Mouse (Mus musculus) cerebellum, adult 9-10 months (tissue): ENCODE measurements around the gene Uchl5.
A peak's percentile ranks its signal among the peaks of the same experiment; 100 is the strongest.

Source experiments
- DNase-seq: peaks from one replicate; pipeline ENCODE4 v3.0.0; 2022

The Uchl5 gene

DNA sequence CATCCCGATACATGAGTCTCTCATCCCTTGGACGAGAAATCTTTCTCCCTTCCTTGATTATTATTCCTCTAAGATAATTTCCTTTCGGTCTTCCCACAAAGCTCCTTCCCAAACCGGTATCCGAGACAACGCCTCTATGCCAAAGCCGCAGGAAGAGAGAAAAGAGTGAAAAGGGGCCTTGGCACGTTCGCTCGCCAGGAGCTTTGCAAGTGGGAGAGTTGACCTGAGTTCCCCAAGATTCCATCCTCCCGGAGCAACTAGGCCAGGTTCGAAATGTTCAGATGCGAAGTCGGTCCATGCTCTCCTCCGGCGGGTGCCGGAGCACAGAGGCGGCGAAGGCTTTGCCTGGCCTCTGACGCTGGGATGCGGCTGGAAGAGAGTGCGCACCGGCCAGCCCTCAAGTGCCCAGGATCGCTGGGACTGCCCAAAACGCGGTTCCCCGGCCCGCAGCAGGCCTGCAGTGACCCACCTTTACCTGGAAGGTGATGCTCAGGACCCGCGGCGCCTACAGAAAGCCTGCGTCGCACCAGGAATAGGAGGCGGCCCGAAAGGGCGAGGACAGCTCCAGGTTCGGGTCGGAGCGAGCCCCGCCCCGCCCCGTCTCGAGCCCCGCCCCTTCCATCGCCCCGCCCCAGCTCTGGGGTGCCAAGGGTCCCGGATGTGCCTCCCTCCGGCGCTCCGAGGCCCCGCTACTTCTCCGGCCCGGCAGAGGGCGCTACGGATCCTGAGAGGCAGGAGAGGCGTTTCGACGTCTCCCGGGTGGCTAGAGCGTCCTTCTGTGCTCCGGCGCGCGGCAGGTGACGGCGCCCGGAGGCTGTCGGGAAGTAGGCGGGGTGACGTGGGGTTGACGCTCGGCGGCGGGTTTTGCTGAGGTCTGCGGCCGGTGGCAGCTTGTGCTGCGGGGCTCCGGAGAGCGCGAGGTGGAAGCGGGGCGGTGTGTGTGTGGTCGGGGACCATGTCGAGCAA lies at the start of gene Uchl5, which contains the start of gene Trove2:
Gene Uchl5 (plus strand): TSS at position 827 of the 966 bp plus-strand sequence.
Gene Trove2 (minus strand): TSS at position 623 of the 966 bp plus-strand sequence.
- peak; percentile 98 for DNase-seq

DNA sequence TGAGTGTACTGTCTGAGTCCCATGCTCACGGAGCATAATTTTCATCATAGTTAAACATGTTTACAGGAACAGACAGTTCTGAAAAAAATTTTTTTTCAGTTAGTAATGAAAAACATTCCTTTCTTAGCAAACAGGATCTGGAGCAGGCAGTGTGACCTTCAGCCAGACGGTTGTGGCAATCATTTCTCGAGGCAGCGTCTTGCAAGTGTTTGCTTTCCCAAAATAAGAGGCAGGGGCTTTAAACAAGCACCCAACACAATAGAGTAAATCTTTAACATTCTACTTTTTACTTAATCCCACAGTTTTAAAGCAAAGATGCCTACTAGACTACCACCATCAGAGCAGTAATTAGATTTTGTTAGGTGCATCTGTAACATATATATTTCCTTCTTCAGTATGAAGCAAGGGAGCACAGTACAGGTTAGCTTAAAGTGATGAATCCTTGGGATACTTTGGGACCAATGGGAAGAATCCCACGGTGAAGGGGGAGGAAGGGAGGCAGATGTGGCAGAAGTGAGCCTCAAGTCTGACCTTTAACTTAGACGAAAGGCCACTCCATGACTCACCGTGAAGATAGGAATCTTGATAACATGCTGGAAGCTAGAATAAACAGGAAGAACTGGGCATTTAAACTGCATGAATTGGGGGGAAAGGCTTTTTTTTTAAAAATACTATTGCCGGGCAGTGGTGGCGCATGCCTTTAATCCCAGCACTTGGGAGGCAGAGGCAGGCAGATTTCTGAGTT lies 49.2 kb upstream of the Uchl5 start:
- DNase-seq: no peak

DNA sequence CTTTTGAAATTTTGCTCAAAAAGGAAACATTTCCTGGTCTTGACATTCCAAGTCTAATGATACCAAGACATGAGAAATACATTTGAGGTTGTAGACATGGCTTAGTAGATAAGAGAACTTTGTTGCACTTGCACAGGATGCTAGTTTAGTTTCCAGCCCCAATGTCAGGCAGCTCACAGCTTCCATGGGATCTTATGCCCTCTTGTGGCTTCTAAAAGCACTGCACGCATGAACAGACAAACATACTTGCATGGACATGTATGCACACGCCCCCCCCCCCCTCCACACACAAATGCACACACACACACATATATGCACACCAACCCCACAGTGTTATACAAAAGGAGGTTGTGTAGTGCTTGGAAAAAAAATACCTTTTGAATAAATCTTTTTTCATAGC lies 46.2 kb upstream of the Uchl5 start:
- no peak for DNase-seq

DNA sequence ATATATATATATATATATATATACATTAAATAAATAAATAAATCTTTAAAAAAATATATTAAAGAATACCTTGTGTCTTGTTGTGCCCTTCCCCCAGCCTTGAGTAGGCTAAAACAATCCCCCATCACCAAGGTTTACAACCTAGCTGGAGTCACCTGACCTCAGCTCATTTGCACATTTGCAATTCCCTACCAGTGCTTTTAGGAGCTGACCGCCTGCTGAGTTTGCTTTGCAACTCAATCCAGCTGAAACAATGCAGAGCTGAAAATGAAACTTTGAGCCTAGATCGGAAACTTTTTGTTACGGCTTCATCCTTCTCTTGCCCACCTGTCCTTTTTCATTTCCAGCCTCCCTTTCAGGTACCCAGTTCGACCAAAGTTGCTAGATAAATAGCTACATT lies 45.4 kb upstream of the Uchl5 start:
- DNase-seq: no peak

DNA sequence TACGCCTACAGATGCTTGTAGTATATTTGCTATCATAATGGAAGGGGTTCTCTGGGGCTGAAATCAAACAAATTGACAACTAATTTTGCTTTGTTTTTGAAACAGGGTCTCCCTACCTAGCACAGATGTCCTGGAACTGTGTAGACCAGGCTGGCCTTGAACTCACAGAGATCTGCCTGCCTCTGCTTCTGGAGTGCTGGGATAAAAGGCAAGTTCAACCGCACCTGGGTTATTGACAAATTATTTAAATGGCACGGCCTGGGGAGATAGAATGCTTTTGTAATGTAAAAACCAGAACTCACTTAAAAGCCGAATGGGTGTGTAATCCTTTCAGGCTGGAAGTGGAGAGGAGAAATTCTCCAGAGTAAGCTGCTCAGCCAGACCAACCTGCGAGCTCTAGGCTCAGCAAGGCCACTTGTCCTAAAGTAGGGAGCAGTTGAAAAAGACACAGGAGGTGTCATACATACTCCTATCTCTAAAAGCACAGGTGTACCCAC lies 43.1 kb upstream of the Uchl5 start:
- DNase-seq: no peak

DNA sequence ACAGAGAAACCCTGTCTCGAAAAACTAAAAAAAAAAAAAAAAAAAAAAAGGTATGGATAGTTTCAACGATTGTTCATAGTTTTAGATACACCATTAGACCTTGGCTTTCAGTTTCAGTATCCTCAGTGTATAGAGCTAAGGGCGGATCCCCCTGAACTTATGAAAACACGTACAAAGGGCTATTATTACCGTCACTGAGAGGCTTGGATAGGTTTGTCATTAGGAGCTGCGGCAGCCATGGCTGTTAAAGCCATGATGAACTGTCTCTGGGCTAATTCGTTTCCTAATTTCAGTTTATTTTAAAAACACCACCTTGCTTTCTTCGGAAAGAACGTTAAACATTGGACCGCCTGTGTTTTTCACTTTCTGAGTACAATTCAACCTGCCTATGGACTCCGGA lies 38.3 kb upstream of the Uchl5 start:
- no peak for DNase-seq

DNA sequence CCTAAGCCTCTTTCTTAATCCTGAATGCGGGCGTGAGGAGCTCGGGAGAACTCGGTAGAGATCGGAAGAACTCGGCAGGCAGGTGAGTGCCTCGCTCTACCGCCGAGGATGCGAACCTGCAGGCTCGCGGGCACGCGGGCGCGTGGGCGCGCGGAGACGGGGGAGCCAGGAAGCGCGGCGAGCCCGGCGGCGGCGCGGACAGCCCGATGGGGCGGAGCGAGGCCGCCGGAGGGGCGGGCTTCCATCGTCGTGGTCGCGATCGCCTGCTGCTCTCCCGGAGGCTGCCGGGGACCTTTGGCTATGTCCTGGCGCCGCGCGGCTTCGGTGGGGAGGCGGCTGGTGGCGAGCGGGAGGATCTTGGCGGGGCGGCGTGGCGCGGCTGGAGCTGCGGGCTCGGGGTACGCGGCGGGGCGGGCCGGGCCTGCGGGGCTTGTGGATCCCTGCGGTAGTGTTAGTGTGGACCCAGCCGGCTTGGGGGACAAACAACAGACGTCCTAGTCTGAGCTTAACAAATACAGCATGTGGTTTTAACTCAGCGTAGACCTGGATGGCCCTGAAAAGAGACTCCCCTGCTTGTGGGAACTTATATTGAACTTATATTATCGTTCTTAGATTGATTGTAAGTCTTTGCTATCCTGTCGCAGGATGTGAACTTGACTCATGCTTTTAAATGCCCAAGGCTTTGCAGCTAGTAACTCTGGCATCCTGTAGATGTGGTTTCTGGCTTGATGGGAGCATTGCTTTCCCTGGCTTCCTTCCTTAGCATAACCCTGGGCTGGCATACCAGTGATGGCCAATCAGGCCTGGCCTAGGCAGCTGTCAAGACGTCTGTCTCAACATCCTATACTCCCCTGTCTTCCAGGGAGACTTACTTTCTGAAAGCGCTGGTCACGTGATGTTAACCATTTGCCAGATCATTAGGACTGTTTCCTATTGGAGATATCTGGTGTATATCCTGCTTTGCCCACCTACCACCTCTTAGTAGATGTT lies 37.4 kb upstream of the Uchl5 start:
- peak; percentile 96 for DNase-seq

DNA sequence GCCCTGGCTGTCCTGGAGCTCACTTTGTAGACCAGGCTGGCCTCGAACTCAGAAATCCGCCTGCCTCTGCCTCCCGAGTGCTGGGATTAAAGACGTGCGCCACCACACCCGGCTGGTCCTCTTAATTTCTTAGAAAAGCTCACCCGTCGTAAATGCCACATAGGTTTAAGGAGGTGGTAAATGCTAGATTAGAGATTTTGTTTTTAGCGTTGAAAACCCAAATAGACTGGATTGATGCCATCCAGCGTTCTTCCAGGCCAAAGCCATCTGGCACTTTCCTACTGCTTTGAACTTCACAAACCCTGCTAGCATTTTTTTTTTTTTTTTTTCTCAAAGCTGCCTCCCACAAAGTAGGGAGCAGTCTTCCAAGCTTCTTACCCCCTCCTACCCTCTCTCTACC lies 36.5 kb upstream of the Uchl5 start:
- peak; percentile 60 for DNase-seq

DNA sequence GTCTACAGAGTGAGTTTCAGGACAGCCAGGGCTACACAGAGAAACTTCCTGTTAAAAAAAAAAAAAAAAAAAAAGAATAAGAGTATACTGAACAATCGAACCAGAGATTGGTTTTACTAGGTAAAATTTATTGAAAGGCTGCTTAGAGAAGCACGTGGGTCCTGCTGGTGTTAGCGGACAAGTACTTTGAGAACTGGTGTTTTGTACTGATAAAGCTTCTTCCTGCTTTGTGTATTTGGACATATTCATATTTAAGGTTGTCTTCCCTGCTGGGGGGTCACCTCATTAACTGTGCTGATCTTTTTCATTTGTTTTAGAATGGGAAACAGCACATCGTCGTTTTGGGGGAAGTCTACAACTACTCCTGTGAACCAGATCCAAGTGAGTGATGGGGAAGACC lies 35.7 kb upstream of the Uchl5 start:
- DNase-seq: no peak

DNA sequence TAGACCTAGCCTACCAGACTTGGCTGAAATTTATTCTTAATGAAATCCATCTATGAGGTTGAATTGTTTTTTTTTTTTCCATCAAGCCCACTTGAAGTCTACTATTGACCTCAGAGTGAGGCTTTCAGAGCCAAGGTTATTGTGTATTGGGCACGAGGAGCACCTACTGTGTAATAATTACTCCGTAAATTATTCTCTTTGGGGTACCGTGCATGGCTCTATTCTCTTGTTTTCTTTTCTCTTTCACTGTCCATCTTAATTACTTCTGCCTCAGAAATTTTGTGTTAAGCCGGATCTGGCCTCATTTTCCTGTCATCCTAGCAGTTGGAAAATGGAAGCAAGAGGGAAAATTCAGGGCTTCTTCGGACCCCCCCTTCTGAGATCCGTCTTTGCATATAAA lies 34.9 kb upstream of the Uchl5 start:
- DNase-seq: no peak

DNA sequence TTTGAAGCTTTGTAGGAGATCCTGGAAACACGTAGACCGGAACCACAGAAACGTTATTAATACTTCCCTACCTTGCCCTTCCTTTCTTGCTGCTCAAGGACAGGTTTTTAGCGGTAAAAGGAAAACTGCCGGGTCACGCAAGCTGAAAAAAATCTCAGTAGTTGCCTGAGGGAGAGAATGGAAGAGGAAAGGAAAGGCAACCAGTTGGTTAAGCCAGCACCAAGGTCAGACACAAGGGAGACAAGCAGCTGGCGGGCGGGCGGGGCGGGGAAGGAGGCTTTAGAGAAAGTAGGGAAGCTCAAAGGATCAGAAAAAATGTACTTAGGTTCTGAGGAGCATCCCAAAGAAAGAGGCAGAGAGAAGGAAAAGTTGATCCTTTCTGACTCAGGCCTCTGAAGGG lies 31.2 kb upstream of the Uchl5 start:
- DNase-seq: no peak

DNA sequence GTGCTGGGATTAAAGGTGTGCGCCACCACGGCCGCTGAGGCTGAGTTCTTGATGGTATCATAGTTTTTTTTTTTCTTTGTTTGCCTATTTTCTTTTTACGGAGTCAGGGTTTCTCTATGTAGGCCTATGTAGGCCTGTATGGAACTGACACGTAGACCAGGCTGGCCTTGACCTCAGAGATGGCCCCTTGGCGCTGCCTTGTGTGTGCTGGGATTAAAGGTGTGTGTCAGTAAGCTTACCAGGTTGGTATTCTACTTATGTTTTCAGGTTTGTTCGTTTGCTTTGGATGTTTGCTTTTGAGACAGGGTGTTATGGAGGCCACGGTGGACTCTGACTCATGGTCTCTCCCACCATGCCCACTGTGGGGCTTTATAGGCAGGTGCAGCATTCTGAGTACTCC lies 14.9 kb upstream of the Uchl5 start:
- DNase-seq: no peak

DNA sequence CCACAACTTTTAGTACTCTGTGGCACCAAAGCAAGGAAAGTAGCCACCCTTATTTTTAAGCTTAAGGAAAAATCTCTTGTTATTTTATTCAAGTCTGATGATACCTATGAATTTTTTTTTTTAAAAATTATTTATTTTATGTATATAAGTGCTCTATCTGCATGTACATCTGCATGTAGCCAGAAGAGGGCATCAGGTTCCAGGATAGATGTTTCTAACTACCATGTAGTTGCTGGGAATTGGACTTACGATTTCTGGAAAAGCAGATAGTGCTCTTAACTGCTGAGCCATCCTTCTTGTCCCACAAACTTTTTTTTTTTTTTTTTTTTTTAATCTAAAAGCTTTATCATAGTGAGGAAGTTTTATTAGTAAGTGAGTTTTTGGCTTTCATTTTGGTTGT lies 12.6 kb upstream of the Uchl5 start:
- no peak for DNase-seq

DNA sequence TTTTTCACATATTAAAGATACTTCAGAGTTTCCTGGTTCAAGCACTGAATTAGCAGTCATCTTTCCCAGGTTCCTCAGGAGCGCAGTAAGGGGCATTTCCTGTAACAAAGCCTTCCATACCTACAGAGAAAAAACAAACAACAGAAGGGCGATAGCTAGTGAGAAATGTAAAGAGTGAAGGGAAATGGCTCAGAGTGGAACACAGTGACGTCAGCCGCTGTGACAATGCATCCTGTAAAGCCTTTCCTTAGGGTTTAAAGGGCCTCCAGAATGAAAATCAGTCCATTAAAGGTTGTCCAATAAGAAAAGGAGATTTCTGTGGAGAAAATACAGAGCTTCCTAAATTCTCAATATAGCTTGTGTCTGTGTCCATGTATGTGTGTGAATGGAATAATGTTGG lies 11.3 kb upstream of the Uchl5 start:
- no peak for DNase-seq

DNA sequence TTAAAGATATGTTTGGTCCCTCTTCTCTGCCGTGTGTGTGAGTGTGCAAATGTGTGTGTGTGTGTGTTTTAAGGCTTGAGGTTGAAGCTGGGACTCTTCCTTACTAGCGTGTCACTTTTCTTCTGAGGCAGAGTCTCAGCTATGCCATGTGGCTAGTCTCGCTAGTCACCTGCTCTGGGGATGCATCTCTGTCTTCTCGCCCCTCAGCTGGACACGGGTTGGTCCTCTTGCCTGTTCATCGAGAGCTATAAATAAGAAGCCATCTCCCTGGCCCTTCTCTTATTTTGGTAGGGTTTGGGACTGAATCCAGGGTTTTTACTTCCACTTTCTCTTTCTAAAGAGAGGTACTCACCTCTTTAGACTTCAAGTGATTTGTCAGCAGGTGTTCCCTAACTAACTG lies 10.8 kb upstream of the Uchl5 start:
- no peak for DNase-seq

DNA sequence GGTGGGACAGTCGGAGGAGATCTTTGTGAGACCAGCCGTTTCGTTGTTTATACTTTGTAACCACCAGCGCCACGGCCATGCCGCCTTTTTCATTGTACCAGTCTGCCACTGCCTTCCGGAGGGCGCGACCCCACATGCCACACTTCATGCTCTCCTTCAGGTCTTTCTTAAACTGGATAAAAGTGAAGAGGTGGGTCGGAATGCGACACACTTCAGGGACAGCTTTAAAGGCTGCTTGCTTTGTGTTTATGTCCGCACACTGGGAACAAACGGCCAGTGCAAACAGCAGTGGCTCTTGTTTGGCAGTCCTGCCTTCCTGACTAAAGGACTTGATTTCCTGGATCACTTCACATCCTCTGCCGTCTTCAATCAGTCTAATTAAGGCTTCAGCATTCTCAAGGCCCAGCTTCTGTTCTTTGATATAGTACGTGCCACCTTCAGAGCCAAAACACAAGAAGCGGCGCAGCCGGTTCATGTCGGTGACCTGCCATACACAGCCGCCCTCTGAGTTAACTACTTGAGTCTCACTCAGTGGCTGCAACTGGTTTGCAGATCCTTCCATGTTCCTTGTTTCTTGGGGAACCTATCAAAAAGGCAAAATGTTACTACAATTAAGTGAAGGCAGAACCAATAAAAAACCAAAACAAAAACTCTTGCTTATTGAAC lies 6.5 kb upstream of the Uchl5 start:
- no peak for DNase-seq

DNA sequence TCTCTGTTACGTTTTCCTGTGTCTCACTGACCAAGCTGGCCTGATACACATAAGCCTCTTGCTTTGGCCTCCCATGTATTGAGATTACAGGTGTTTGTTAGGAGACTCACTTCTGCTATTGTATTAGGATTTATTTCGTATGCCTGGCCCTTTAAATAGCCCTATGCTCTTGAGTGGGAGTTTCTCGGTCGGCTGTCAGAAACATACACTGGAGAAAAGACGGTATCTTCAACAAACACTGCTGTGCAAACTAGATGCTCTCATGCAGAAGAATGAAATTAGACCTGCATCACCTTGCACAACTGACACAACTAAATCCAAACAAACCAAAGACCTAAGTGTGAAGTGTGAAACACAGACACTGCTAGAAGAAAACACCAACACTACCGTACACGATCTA lies 4.0 kb upstream of the Uchl5 start:
- DNase-seq: no peak

DNA sequence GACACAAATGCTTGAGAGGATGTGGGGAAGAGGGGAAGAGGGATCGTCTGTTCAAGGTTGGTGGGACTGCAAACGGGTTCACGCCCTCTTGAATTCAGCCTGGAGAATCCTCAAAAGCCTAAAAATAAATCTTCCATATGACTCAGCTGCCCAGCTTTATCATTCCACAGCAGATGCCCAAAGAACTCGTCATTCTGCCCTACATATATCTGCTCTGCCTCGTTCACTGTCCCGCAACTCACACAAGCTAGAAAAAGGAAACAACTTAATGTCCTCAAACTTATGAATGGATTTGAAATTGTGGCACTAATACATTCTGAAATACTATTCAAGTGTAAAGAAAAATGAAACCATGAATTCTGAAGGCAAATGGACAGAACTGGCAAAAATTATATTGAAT lies 3.2 kb upstream of the Uchl5 start:
- DNase-seq: no peak

DNA sequence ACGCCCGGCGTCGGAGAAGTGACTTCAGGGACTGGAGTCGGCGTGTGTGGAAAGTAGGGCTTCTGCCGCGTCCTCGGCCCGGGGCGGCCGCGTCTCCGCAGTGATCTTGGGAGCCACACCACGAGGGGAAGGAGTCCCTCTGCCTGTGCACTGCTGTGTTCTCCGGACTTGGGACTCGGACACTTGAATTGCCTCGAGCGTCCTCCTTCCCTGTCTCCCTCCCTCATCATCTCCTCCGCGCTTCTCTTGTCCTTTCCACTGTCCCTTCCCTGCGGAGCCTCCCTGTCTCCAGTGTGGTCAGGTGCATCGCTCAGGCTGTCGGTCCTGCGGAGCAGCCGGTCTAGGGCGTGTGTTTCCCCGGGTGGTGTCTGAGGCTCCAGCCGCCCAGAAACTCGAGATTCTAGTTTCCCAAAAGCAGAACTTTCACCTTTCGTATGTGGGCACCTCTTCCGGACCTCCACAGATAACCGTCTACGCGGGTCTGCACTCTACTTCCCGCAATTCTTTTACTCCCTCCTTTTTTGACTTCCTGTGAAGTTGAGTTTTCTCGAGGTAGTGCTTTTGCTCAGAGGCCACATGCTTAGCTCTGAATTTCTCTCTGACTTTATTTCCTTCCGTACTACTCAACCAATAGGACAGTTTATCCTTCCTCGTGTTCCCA lies 616 bp downstream of the Uchl5 start:
- DNase-seq: no peak

DNA sequence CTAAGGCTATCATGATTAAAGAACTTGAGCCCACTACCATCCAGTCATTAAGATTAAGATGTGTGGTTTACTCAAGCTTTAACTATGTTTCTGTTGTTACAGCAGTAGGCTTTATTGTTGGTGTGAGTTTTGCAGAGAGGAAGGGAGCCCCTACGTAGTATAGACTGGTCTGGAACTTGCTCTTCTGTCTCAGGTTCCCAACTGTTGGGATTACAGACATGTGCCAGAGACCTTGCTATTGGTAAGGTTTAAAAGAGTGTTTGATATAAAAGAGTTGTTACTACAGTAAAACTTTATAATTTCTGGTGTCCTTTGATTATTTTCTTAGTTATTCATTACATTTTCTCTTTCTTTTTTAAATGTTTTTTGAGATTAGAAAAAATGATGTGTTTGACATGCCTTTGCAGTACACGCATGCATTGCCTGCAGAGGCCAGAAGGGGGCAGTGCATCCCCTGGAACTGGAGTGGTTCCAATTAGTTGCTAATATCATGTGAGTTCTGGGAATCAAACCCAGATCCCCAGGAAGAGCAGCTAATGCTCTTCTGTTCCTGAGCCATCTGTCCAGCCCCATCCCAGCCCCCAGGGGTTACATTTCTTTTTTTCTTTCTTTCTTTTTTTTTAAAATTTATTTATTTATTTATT lies 11.6 kb downstream of the Uchl5 start:
- no peak for DNase-seq

DNA sequence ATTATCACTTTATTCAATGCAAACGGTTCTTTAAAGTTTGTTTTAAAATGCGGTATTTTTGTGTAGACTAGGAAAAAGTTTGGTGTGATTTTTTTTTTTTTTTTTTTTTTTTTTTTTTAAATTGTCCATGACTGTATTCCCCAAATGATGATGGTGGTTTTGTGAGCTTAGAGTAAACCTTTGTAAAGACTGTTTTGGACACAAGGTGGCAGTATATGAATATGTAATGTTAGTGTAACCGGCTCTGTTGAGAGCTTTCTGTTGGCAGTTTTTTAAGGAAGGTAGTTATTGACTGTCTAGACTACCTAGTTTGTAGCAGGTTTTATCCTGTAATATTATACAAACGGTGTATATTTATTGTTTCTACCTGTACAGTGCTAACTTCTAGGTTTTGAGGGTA lies 26.5 kb downstream of the Uchl5 start:
- peak; percentile 76 for DNase-seq
